ENCODE assay signal across 27 mouse cellular contexts in the genomic region with DNA sequence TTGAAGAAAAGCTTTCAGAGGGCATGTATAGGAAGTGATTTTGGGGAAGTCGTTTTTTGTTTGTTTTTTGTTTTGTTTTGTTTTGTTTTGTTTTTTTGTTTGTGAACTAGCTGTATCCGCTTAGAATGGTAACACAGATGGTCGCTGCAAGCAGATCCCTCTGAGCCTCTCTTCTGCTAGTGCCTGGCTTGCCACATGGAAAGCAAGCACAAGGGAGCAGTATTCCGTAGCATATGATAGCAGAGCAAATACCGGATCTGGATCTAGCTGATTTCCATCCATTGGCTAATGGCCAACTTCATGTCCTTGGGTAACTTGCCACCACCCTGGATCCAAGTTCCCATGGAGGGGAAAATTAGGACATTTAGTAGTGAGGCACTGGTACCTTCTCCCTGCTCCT.
DNase-seq lines count a peak whose midpoint lies in the region; ATAC-seq and TF ChIP-seq lines count a peak whose summit lies in the region.
"Had no signal": no experiment of that assay in that cellular context is flagged by ENCODE, and none has a peak within 500 bp of the region (broad histone marks: within the 10 kb centered on the region; RNA-seq: fewer than 3 reads in every experiment).

No protein-coding gene starts in this region.

- peak; percentile 55 for ATAC-seq in forebrain, postnatal 0 days
- no peak for ATAC-seq in forebrain, embryonic 15.5 days (replicated peaks)
- no peak for ATAC-seq in liver, postnatal 0 days
- ATAC-seq in activated CD4-positive, CD25-positive, alpha-beta regulatory T cell, adult 4 months, result no peak
- ATAC-seq: forebrain, embryonic 16.5 days; inflammation-experienced regulatory T-cells, adult 6 months; midbrain, embryonic 15.5 days had no signal

- DNase-seq in adrenal gland, postnatal 10 days, result peak; percentile 3
- DNase-seq in adrenal gland, postnatal 4 days (ENCODE audit: low spot score in 2 of 2), result no peak
- DNase-seq in forebrain, postnatal 0 days, result peak; percentile 5
- DNase-seq in liver, adult 2 months (ENCODE audit: extremely low read depth, low read depth, low spot score), result peak; percentile 16
- no peak for DNase-seq in liver, postnatal 0 days
- DNase-seq: cerebellum, adult 11-12 months; heart, adult 2 months; heart, postnatal 4 days; kidney, adult 11 months; kidney, postnatal 14 days; right cerebral cortex, postnatal 25 days; spleen, adult 18-20 months; thymus, adult 18-20 months; thymus, postnatal 25 days had no signal

- no peaks in the 10 kb centered on the region for H3K79me2 ChIP-seq in liver, adult 2 months (ENCODE audit: control insufficient read depth, insufficient read depth, low read length)

- WGBS in forebrain, postnatal 0 days, result 69% methylated on average over 5 of the region's 5 CpGs
- WGBS in forebrain, embryonic 15.5 days, result 81% methylated on average over 5 of the region's 5 CpGs
- WGBS in liver, adult 2 months, result 64% methylated on average over 5 of the region's 5 CpGs
- WGBS in liver, postnatal 0 days (ENCODE audit: insufficient replicate concordance), result 69% methylated on average over 5 of the region's 5 CpGs

- no peak for TF ChIP-seq EP300 in liver, postnatal 0 days (IDR thresholded peaks at IDR 0.05; ENCODE audit: low read depth)

- no peak for TF ChIP-seq CTCF in forebrain, postnatal 0 days (IDR thresholded peaks at IDR 0.05; ENCODE audit: low read depth)
- TF ChIP-seq CTCF in liver, adult 2 months (IDR thresholded peaks at IDR 0.05; ENCODE audit: low read depth, low read length), result no peak
- no peak for TF ChIP-seq CTCF in liver, postnatal 0 days (IDR thresholded peaks at IDR 0.05; ENCODE audit: low read depth)

- H3K9ac ChIP-seq in forebrain, postnatal 0 days, result no peak overlapping the region
- no peak overlapping the region for H3K9ac ChIP-seq in forebrain, embryonic 15.5 days (replicated peaks)
- no peak overlapping the region for H3K9ac ChIP-seq in liver, adult 2 months (ENCODE audit: low read depth, low read length)
- H3K9ac ChIP-seq in liver, postnatal 0 days (replicated peaks), result no peak overlapping the region
- H3K9ac ChIP-seq: heart, embryonic 12.5 days; hindbrain, embryonic 14.5 days; limb, embryonic 12.5 days; midbrain, embryonic 15.5 days; neural tube, embryonic 15.5 days had no signal

- H3K4me1 ChIP-seq in forebrain, postnatal 0 days (ENCODE audit: insufficient read depth), result no peaks in the 10 kb centered on the region
- H3K4me1 ChIP-seq in forebrain, embryonic 15.5 days, result no peaks in the 10 kb centered on the region
- H3K4me1 ChIP-seq in liver, adult 2 months (ENCODE audit: control insufficient read depth, insufficient read depth, low read length), result no peaks in the 10 kb centered on the region
- H3K4me1 ChIP-seq in liver, postnatal 0 days (ENCODE audit: insufficient read depth), result no peaks in the 10 kb centered on the region
- H3K4me1 ChIP-seq: heart, embryonic 12.5 days; limb, embryonic 12.5 days; midbrain, embryonic 10.5 days; midbrain, embryonic 15.5 days; neural tube, embryonic 15.5 days had no signal

- no peaks in the 10 kb centered on the region for H3K27me3 ChIP-seq in forebrain, postnatal 0 days (ENCODE audit: insufficient read depth, low read length)
- H3K27me3 ChIP-seq in forebrain, embryonic 15.5 days, result no peaks in the 10 kb centered on the region
- no peaks in the 10 kb centered on the region for H3K27me3 ChIP-seq in liver, adult 2 months (ENCODE audit: control insufficient read depth, insufficient read depth, low read length)
- H3K27me3 ChIP-seq in liver, postnatal 0 days (ENCODE audit: insufficient read depth, low read length), result no peaks in the 10 kb centered on the region
- H3K27me3 ChIP-seq: heart, embryonic 12.5 days; limb, embryonic 12.5 days; midbrain, embryonic 15.5 days; neural tube, embryonic 15.5 days had no signal

- no peak overlapping the region for H3K4me3 ChIP-seq in forebrain, postnatal 0 days (ENCODE audit: low read depth, low read length)
- H3K4me3 ChIP-seq in forebrain, embryonic 15.5 days, result no peak overlapping the region
- H3K4me3 ChIP-seq in liver, adult 2 months (ENCODE audit: insufficient read depth, low read depth, low read length), result no peak overlapping the region
- no peak overlapping the region for H3K4me3 ChIP-seq in liver, postnatal 0 days (ENCODE audit: low read depth, low read length)
- H3K4me3 ChIP-seq: heart, adult 2 months; heart, embryonic 12.5 days; left cerebral cortex, adult 2 months; limb, embryonic 12.5 days; midbrain, embryonic 10.5 days; midbrain, embryonic 15.5 days; neural tube, embryonic 15.5 days had no signal

- H3K27ac ChIP-seq in forebrain, postnatal 0 days (ENCODE audit: low read depth, low read length), result no peak overlapping the region
- no peak overlapping the region for H3K27ac ChIP-seq in forebrain, embryonic 15.5 days (replicated peaks)
- no peak overlapping the region for H3K27ac ChIP-seq in liver, adult 2 months (replicated peaks; ENCODE audit: insufficient read depth, low read depth, low read length)
- no peak overlapping the region for H3K27ac ChIP-seq in liver, postnatal 0 days (ENCODE audit: low read depth)
- H3K27ac ChIP-seq: heart, adult 2 months; hindbrain, embryonic 14.5 days; left cerebral cortex, adult 2 months; limb, embryonic 12.5 days; midbrain, embryonic 10.5 days; midbrain, embryonic 15.5 days; neural tube, embryonic 15.5 days had no signal

- H3K4me2 ChIP-seq in forebrain, postnatal 0 days (ENCODE audit: low read depth), result no peak overlapping the region
- no peak overlapping the region for H3K4me2 ChIP-seq in forebrain, embryonic 15.5 days (replicated peaks)
- H3K4me2 ChIP-seq in liver, postnatal 0 days (ENCODE audit: low read depth, low read length), result no peak overlapping the region
- H3K4me2 ChIP-seq: heart, embryonic 12.5 days; hindbrain, embryonic 14.5 days; limb, embryonic 12.5 days; liver, embryonic 11.5 days; midbrain, embryonic 15.5 days; neural tube, embryonic 15.5 days had no signal

- no peaks in the 10 kb centered on the region for H3K9me3 ChIP-seq in forebrain, postnatal 0 days (ENCODE audit: low read length)
- H3K9me3 ChIP-seq in forebrain, embryonic 15.5 days, result no peaks in the 10 kb centered on the region
- H3K9me3 ChIP-seq in liver, postnatal 0 days (ENCODE audit: low read length), result no peaks in the 10 kb centered on the region
- H3K9me3 ChIP-seq: G1E; heart, embryonic 12.5 days; limb, embryonic 12.5 days; midbrain, embryonic 10.5 days; midbrain, embryonic 15.5 days; neural tube, embryonic 15.5 days had no signal

- no peak for TF ChIP-seq POLR2A in liver, adult 2 months (IDR thresholded peaks at IDR 0.05; ENCODE audit: extremely low read depth, insufficient read depth, low read length)

- H3K36me3 ChIP-seq in forebrain, postnatal 0 days (ENCODE audit: insufficient read depth), result no peaks in the 10 kb centered on the region
- H3K36me3 ChIP-seq in forebrain, embryonic 15.5 days, result no peaks in the 10 kb centered on the region
- no peaks in the 10 kb centered on the region for H3K36me3 ChIP-seq in liver, adult 2 months (ENCODE audit: control insufficient read depth, insufficient read depth, low read length)
- H3K36me3 ChIP-seq in liver, postnatal 0 days (replicated peaks; ENCODE audit: insufficient read depth, low read length), result no peaks in the 10 kb centered on the region
- H3K36me3 ChIP-seq: heart, embryonic 12.5 days; limb, embryonic 12.5 days; midbrain, embryonic 10.5 days; midbrain, embryonic 15.5 days; neural tube, embryonic 15.5 days had no signal

Comparison
In these comparisons a context has a peak if more than half of its experiments do, and no peak if none do; other contexts are left out.
1. DNase-seq: peak in adrenal gland, postnatal 10 days (single experiment), forebrain, postnatal 0 days (single experiment) and liver, adult 2 months (single experiment); none in adrenal gland, postnatal 4 days (0 of 2) and liver, postnatal 0 days (single experiment).